Mouse (Mus musculus) R1 (cell line): ENCODE measurements around the gene Paqr5.

Source experiments
- DNase-seq: peaks from one replicate; pipeline ENCODE4 v3.0.0-alpha.2; 2018; ENCODE audit warnings: low read depth, low spot score

Paqr5 gene

DNA sequence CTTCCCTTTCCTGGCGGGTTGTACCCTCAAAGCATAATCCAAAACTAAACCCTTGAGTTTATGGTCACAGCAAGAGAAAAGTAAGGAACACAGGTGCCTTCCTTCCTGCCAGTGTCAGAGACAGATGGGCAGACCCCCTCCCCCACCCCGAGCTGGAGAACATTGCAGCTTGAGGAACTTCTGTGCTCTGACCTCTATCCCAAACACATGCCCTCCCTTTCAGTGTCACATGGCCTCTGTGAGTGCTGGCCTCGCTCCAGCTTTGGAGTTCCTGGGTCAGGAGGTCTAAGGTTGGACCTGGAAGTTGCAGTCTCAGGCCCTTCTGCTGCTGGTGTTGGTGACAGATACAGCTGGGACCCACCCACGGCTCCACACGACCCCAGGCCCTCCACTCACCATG, 65.9 kb downstream of the Paqr5 start:
- DNase-seq = no peak

DNA sequence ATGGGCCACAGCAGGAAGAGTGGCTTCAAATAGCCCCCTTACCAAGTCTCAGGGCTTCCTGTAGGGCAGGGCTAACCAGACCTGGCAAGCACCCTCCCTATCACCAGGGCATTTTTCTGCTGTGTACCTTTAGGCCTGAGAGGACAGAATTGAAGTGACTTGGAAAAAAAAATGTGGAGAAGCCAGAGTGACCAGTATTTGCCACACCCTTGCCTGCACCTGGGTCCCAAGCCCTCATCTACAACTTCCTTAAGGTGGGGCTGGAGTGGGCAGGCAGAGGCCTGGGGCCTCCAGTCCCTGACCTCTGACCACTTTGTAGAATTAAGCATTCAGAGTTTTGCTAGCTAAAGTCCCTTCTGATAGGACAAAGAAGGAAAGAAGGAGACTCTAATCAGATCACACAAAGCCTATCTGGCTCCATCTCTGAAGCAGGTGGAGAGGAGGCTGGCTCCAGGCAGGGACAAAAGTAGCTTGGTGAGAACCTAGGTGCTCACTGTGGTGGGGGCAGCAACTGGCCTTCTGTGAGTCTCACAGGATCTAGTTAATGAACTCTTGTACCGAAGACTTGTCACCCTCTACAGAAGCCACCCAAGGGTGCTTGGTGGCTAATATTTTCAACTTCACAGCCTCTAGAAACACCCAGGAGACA, 66.6 kb downstream of the Paqr5 start:
- no peak for DNase-seq

DNA sequence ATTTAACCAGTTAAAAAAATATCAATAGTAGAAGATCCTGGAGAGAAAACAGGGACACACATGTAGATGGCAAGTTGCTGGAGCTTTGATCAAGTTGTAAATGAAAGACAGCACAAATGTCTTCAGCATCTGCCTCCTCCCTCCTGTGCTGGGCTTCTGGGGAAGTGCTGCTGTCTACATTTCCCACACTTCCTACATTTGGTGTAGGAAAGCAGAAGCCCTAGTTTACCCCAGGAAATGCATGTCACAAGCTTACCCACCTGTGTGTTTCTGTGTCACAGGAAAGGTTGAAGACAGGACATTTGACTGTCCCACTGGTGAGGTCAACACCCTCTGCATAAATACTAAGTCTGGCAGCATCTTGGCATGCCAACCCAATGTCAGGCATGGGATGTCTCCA, 71.9 kb downstream of the Paqr5 start:
- DNase-seq = no peak

GRCm38 (mm10) chr9:61952241-61952640, 74.4 kb downstream of the Paqr5 start:
- DNase-seq = no peak

DNA sequence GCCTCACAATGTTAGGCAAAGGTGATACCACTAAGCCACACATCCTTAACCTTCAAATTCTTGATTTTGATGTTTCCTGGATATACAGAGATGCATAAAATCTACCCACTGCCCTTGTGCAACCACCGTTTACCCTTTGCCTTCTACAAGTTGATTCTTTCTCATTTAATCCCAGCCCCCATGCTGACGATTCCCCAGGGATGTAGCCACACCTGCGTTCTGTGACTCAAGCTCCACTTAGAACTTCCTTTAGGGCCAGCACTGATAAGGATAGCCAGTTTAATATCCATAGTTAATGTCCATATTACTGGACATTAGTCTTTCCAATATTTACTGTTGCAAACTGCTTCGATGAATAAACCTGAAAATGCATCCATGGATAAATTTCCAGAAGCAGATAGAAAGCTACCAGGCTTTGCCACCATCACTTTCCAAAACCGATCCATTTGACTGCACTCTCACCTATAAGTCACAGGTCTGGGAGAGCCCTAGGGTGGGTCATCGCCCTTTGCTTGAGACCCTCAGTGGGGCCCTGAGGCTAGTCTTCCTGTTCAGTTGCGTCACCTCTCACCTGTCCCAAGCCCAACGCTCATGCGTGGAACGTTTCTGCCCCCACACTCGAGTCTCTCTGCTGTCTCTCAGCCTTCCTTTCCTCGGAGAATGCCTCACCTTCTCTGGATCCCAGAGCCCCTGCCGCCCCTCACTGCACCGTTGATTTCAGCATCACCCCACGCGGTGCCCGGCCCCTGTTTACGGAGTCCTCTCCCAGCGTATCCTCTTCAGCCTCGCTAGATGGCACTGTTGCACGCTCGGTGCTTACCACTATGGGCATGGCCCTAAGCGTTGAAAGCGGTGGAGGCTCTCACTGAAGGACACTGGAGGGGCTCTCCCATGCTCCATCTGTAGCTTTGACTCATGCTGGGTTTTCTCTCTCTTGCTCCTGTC, 79.0 kb downstream of the Paqr5 start:
- peak; percentile 87 for DNase-seq

DNA sequence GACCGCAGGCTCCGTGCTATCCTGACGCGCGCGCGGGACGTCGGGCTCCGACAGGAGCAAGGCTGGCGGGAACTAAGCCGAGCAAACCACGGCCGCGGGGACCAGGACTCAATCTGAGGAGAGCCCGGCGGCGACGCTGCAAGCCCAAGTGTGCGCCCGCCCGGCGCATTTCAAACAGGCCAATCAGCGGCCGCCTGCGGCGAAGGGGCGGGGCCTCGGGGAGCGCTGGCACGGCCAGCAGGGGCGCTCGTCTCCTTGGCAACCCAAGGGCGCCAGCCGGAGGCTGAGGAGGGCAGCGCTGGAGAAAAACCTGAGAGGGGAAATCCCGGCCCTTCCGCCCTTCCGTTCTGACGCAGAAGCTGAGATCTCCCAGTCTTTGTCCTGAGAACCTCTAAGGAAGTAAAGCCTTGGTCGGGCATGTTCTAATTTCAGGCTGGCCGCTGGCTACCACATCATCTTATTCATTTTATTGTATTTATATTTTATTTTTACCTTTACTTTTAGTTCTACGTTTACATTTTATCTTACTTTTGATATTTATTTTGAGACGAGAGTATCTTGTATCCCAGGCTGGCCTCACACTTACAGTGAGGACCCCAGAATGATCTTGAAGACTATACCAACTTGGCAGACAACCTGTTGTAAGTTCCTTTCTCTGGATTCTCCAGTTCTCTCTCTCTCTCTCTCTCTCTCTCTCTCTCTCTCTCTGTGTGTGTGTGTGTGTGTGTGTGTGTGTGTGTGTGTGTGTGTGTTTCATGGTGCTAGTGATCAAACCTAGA, 79.8 kb downstream of the Paqr5 start, which contains the start of gene Kif23:
Gene Kif23, minus strand, starts transcription at position 152 of the 779 bp plus-strand sequence.
- DNase-seq = peak; percentile 97

DNA sequence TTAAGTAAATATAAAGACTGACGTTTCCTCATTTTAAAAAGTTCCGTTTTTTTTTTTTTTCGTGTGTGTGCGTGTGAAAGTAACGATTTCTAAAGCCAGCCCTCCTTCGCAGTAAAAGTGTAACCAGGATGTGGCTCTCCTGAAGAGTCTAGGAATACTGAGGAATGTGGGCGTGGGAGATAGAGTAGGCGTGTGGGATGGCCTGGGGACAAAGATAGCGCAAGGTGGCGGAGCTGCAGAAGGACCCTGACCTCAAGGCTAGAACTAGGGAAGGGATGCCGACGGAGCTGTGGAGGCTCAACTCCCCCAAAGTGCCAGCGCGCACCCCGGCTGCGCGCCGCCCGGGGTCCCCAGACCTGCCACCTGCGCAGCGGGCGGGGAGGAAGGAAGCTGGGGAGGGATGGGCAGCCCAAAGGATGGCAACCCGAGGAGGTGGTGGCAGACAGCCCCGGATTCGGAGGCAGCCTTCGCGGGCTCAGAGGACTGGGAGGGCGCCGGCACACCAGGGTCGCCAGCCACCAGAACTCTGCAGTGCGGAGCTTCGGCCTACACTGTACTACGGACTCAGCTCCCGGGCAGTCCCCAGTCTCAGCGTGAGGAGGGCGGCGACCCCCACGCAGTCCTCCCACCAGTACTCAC, 80.6 kb downstream of the Paqr5 start:
- peak; percentile 94 for DNase-seq

- no peak for DNase-seq
These were observed 85.6 kb downstream of the Paqr5 start for GRCm38 (mm10) chr9:61941054-61941453.

- DNase-seq = no peak
These were observed 93.3 kb downstream of the Paqr5 start for GRCm38 (mm10) chr9:61933333-61933732.

DNA sequence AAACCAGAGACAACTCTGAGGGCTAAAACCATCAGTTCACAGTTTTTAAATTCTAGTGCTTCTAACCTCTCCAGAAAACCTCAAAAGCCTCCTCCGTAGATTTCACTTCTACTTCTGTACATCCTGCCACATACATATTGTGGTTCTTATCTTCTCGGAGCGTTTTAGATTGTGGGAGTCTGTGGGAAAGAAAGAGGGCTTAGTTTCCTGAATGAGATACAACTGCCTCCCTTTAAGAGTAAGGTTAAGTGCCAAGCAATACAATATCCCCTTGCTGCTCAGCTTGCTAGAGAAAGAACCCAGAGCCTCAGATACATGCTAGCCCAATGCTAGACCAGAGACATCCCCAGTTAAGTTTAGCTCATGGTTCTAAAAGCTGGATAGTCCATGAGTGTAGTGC, 94.6 kb downstream of the Paqr5 start:
- DNase-seq = no peak

- DNase-seq = no peak
These were observed 101.5 kb downstream of the Paqr5 start for GRCm38 (mm10) chr9:61925086-61925660.

DNA sequence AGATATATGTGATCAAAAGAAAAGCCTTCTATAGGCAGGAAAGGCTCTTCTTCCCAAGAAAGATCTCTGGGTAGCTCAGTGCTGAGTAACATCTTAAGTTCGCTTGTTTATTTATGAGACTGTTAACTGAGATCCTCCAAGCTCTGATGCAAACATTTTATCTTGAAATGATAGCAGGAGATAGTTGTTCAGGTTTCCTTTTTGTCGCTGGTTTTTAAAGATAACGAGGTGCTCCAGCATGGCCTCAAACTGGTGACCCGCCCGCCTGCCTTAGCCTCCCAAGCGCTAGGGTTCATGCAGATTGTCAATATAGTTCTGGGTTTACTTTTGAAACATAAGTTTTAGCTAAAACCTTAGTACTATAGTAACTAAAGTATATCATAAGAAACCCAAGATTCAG, 106.3 kb downstream of the Paqr5 start:
- no peak for DNase-seq

GRCm38 (mm10) chr9:61919464-61919863, 107.2 kb downstream of the Paqr5 start:
- no peak for DNase-seq

- DNase-seq = no peak
These were observed 109.2 kb downstream of the Paqr5 start for GRCm38 (mm10) chr9:61917436-61917835.

DNA sequence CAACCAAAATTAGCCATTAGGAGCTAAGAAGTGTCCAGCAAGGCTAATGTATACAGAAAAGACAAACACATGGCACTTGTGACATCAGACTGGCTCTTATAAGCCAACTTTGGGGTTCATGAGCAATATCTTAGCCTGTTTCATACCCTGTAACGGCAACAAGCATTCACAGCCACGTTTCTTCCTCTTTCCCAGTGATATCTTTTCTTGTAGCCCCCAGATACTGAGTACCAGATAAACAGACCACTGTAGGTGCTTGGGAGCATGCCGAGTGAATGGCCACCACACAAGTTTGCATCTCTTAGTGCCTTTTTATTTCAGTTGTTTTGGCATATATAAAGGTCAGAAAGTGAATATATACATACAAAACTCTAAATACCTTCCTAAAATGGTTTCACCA, 109.7 kb downstream of the Paqr5 start:
- no peak for DNase-seq

- DNase-seq = peak; percentile 54
These were observed 111.2 kb downstream of the Paqr5 start for GRCm38 (mm10) chr9:61915393-61916005.

GRCm38 (mm10) chr9:61914917-61915300, 111.7 kb downstream of the Paqr5 start:
- no peak for DNase-seq

DNA sequence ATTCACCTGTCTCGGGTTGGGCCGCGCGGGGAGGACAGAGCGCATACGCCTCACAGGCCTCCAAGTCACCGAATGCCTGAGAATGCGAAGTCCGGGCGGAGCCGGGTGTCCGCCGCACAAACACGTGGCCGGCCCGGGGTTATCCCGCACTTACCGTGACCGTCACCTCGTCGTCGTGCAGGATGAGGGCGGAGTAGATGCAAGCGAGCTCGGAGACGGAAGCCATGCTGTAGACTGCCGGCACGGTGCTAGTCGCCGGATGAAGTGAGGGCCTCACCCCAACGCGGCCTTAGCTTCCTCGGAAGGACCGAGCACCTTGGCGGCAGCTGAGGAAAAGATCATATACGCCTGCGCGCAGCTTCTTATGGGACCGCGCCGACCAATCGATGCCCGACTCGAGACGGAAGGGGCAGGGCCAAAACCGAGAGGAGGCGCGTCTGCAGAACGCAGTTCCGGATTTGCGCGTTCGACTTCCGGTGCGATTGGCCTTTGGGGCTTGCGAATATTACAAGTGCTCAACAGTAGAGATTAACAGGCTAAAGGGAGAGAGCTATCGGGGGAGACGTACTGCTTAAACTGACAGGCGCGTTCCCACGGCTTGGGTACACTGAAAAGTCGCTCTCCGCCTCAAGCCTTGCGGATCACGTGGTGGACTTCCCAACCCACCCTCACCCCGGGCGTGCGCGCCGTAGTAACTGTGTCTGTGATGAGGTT, 112.3 kb downstream of the Paqr5 start, which contains the start of gene Rplp1:
Gene Rplp1, minus strand, starts transcription at position 340 of the 714 bp plus-strand sequence.
- peak; percentile 97 for DNase-seq

DNA sequence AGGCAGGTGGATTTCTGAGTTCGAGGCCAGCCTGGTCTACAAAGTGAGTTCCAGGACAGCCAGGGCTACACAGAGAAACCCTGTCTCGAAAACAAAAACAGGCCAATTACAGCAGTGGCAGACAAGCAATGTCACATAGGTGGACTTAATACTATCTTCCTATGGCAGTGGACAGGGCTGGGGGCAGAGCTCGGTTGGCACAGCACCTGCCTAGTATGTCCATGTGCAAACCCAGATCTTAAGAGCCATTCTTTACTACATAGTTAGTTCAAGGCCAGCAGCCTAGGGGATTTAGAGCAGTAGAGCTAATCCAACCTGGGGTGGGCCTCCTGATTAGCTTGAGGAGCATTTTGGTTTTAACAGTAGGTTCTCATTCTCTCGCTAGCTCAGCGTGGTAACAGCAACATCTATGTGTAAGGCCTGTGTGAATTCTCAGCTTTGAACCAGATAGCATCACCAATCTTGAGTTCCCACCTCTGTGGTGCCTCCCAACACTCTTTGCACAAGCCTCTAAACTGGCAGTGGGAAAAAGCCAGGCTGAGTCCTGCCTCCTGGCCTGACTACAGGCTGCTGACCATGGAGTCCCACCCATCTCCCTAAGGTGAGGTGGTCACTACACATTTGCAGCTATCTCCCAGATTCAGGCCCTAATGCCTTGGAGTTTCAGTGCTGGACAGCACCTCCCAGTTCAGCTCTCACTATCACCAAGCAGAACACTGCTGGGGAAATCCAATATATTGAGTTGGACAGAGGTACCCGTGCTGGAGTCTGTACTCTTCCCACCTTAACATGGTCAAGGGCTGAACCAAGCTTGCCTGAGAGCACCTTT, 115.1 kb downstream of the Paqr5 start:
- peak; percentile 30 for DNase-seq
